Mouse (Mus musculus) MEL (cell line): ENCODE measurements around the gene P2rx6.
A peak's percentile ranks its signal among the peaks of the same experiment; 100 is the strongest.

Experiments used
- CTCF ChIP-seq, 3 experiments: IDR thresholded peaks in 2 of 3; conservative IDR thresholded peaks in 1 of 3; 2 replicates each; pipeline ENCODE4 v1.5.1; 2011 to 2012; ENCODE audit warnings: low read length in 3 of 3, low read depth in 2 of 3, mild to moderate bottlenecking in 2 of 3, improper control_type of control experiment in 1 of 3, inconsistent platforms in 1 of 3, mixed read lengths in 1 of 3, moderate library complexity in 1 of 3; ENCODE audit not compliant: control insufficient read depth in 1 of 3, insufficient read depth in 1 of 3, poor library complexity in 1 of 3, severe bottlenecking in 1 of 3
- E2F4 ChIP-seq: IDR thresholded peaks from 2 replicates; pipeline ENCODE4 v1.6.1; 2011; ENCODE audit warnings: low read depth, low read length, improper control_type of control experiment, borderline replicate concordance
- EP300 ChIP-seq, 2 experiments: IDR thresholded peaks; 2 replicates each; pipeline ENCODE4 v1.6.1; 2011; ENCODE audit warnings: improper control_type of control experiment in 2 of 2, low read length in 2 of 2, low read depth in 1 of 2, mild to moderate bottlenecking in 1 of 2
- GATA1 ChIP-seq: IDR thresholded peaks from 2 replicates; pipeline ENCODE4 v1.6.1; 2011; ENCODE audit warnings: low read depth, low read length, improper control_type of control experiment
- NRF1 ChIP-seq: IDR thresholded peaks from 2 replicates; pipeline ENCODE4 v1.6.1; 2014; ENCODE audit warnings: low read depth, mild to moderate bottlenecking, inconsistent platforms, low read length, improper control_type of control experiment, moderate library complexity; ENCODE audit not compliant: poor library complexity, insufficient read depth, severe bottlenecking
- POLR2A ChIP-seq, 2 experiments: IDR thresholded peaks; 2 replicates each; pipeline ENCODE4 v1.6.1; 2011 to 2012; ENCODE audit warnings: low read length in 2 of 2, mild to moderate bottlenecking in 2 of 2, control low read depth in 1 of 2, improper control_type of control experiment in 1 of 2, low read depth in 1 of 2, moderate library complexity in 1 of 2; ENCODE audit not compliant: control insufficient read depth in 1 of 2, insufficient read depth in 1 of 2, poor library complexity in 1 of 2
- POLR2AphosphoS5 ChIP-seq: IDR thresholded peaks from 2 replicates; pipeline ENCODE4 v1.6.1; 2012; ENCODE audit warnings: low read depth, borderline replicate concordance, mild to moderate bottlenecking, inconsistent platforms, low read length, moderate library complexity, mixed read lengths
- TBP ChIP-seq: IDR thresholded peaks from 2 replicates; pipeline ENCODE4 v1.8.0; 2011; ENCODE audit warnings: low read depth, low read length, improper control_type of control experiment
- ZKSCAN1 ChIP-seq: IDR thresholded peaks from 2 replicates; pipeline ENCODE4 v1.6.1; 2012; ENCODE audit warnings: low read depth, mild to moderate bottlenecking, inconsistent platforms, low read length, improper control_type of control experiment, moderate library complexity

- no peak for TF ChIP-seq ZKSCAN1
- TF ChIP-seq EP300 (IDR thresholded peaks at IDR 0.05; ENCODE audit: low read depth in 1 of 2, low read length in 2 of 2): no peak
- TF ChIP-seq CTCF (IDR thresholded peaks at IDR 0.05 in 2 of 3, conservative IDR thresholded peaks at IDR 0.05 in 1 of 3; ENCODE audit: control insufficient read depth in 1 of 3, insufficient read depth in 1 of 3, low read depth in 2 of 3, low read length in 3 of 3, poor library complexity in 1 of 3, severe bottlenecking in 1 of 3): no peak
- TF ChIP-seq TBP: peak; percentile 31; the same call in 1 of the 2 replicates
- no peak for TF ChIP-seq NRF1
- TF ChIP-seq POLR2AphosphoS5: no peak
- TF ChIP-seq E2F4: no peak
- no peak for TF ChIP-seq POLR2A (IDR thresholded peaks at IDR 0.05; ENCODE audit: control insufficient read depth in 1 of 2, insufficient read depth in 1 of 2, low read depth in 1 of 2, low read length in 2 of 2, poor library complexity in 1 of 2)
- no peak for TF ChIP-seq GATA1
These were observed 2.9 kb upstream of the P2rx6 start for GRCm38 (mm10) chr16:17558811-17559210.
